ENCODE assay signal across 9 mouse cellular contexts in the genomic region with DNA sequence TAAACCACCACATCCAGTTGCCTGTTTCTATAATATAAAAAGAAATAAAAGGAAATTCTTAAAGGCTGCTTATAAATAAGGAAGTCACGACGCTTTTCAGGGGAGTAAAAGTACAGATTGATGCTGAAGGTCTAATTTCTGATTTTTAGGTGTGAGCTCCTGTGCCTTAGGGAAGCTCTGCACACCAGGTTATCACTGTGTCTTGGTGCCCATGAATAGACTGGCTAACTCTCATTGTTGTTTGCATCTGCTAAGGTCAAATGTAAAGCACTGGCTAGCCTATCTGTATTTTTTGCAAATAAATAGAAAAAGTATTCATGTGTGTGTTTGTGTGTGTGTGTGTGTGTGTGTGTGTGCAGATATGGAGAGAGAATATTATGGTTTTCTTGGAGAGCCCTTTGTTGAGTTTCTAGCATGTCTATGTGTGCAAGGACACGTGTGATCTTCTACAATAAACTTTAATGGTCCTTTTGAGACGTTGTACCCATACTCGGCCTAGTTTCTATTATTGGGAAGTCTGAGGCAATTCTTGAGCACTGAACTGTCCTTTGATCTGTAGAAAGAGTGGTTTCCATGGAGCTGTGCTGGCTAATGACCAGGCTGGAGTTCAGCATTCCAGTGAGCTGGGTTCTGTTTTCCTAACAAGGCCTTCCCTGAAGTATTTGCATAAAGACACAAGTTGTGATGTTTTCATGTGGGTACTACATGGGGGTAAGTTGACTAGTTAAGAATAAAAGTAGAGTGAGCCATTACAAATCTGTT.
DNase-seq lines count a peak whose midpoint lies in the region; ATAC-seq lines count a peak whose summit lies in the region.
"Had no signal": no experiment of that assay in that cellular context is flagged by ENCODE, and none has a peak within 500 bp of the region (broad histone marks: within the 10 kb centered on the region; RNA-seq: fewer than 3 reads in every experiment).

No protein-coding gene starts in this region.

- H3K9me3 ChIP-seq in hindbrain, embryonic 14.5 days (ENCODE audit: control insufficient read depth, low read length): no peaks in the 10 kb centered on the region

- WGBS in hindbrain, embryonic 14.5 days: 41% methylated on average over 5 of the region's 5 CpGs

- H3K4me3 ChIP-seq in hindbrain, embryonic 14.5 days (replicated peaks; ENCODE audit: low read length): no peak overlapping the region
- H3K4me3 ChIP-seq: erythroblast, embryonic 14.5 days had no signal

- H3K27ac ChIP-seq in hindbrain, embryonic 14.5 days: no peak overlapping the region

- no peaks in the 10 kb centered on the region for H3K27me3 ChIP-seq in hindbrain, embryonic 14.5 days (ENCODE audit: control insufficient read depth, insufficient read depth, low read length)

- no peaks in the 10 kb centered on the region for H3K36me3 ChIP-seq in hindbrain, embryonic 14.5 days (replicated peaks; ENCODE audit: control insufficient read depth, insufficient read depth)

- DNase-seq in adrenal gland, adult (ENCODE audit: inconsistent age in 2 of 2, low spot score in 1 of 2): peak; percentile 31 to 63
- no peak for DNase-seq in adrenal gland, postnatal 4 days (ENCODE audit: low spot score in 2 of 2)
- peak; percentile 82 for DNase-seq in Muller cell, postnatal 12 days (ENCODE audit: inconsistent ontology term)
- DNase-seq in hindbrain, embryonic 14.5 days (ENCODE audit: low spot score): peak; percentile 40
- peak; percentile 14 to 60 for DNase-seq in left cerebral cortex, postnatal 25 days (ENCODE audit: low spot score in 2 of 2)
- peak; percentile 76 to 77 for DNase-seq in right cerebral cortex, postnatal 10 days (ENCODE audit: low spot score in 2 of 2)
- no peak for DNase-seq in spleen, adult 18-20 months
- no peak for DNase-seq in T-cell, adult 2 months (ENCODE audit: low spot score)

- H3K4me1 ChIP-seq in hindbrain, embryonic 14.5 days (replicated peaks; ENCODE audit: control insufficient read depth, insufficient read depth, low read length): 0 out of 2 replicates have a peak, but pooled peaks cover 6% of the 10 kb centered on the region

- H3K9ac ChIP-seq in hindbrain, embryonic 14.5 days: no peak overlapping the region

- no peak overlapping the region for H3K4me2 ChIP-seq in hindbrain, embryonic 14.5 days (replicated peaks)

- intact Hi-C loops in left cerebral cortex, postnatal 25 days (cut with DNase I): no loop called here

- ATAC-seq in hindbrain, embryonic 14.5 days (ENCODE audit: low FRiP score): peak; percentile 68; the same call in 1 of the 2 replicates

Comparison
In these comparisons a context has a peak if more than half of its experiments do, and no peak if none do; other contexts are left out.
1. DNase-seq: peak in adrenal gland, adult (2 of 2), Muller cell, postnatal 12 days (single experiment), hindbrain, embryonic 14.5 days (single experiment), left cerebral cortex, postnatal 25 days (2 of 2) and right cerebral cortex, postnatal 10 days (2 of 2); none in adrenal gland, postnatal 4 days (0 of 2), spleen, adult 18-20 months (0 of 2) and T-cell, adult 2 months (single experiment).